Mouse (Mus musculus) CH12.LX (cell line): ENCODE results near the gene Extl2. TPM values are rescaled to one million over a fixed set of nuclear protein-coding genes. Genes with fewer than 3 reads are reported as not detected.

Source experiments
- DNase-seq: peaks from one replicate; pipeline ENCODE4 v3.0.0-alpha.2; 2013; ENCODE audit errors: extremely low read depth
- H3K27ac ChIP-seq: 2 replicates; pipeline ENCODE4 v1.5.1; 2012; ENCODE audit warnings: low read depth, mild to moderate bottlenecking, control low read depth, moderate library complexity; ENCODE audit not compliant: insufficient read depth
- H3K27me3 ChIP-seq: replicated peaks from 2 replicates; pipeline ENCODE3; 2012; ENCODE audit warnings: inconsistent platforms
- H3K36me3 ChIP-seq, 2 experiments: replicated peaks in 1 of 2; 2 replicates each; pipeline versions ENCODE3 to v1.6.1; 2012; ENCODE audit warnings: inconsistent platforms in 1 of 2, low read length in 1 of 2, mild to moderate bottlenecking in 1 of 2, mixed read lengths in 1 of 2, moderate library complexity in 1 of 2; ENCODE audit not compliant: control insufficient read depth in 1 of 2, insufficient read depth in 1 of 2
- H3K4me1 ChIP-seq, 2 experiments: 2 replicates each; pipeline ENCODE4 v1.6.1; 2012; ENCODE audit warnings: inconsistent platforms in 1 of 2, moderate library complexity in 1 of 2; ENCODE audit not compliant: insufficient read depth in 2 of 2, control insufficient read depth in 1 of 2
- H3K4me2 ChIP-seq: 2 replicates; pipeline ENCODE4 v1.6.1; 2012; ENCODE audit warnings: low read depth, mild to moderate bottlenecking, control low read depth; ENCODE audit not compliant: poor library complexity, insufficient read depth, severe bottlenecking
- H3K4me3 ChIP-seq, 3 experiments: fragments of 150-350 bp in 1 of 3; sonication (generic) in 1 of 3; replicated peaks in 1 of 3; 2 replicates each; pipeline versions ENCODE3 to v1.5.1; 2011 to 2012; ENCODE audit warnings: low read depth in 2 of 3, low read length in 2 of 3, mild to moderate bottlenecking in 2 of 3, moderate library complexity in 2 of 3, control low read depth in 1 of 3, improper control_type of control experiment in 1 of 3, inconsistent platforms in 1 of 3, mixed read lengths in 1 of 3; ENCODE audit not compliant: poor library complexity in 1 of 3
- H3K79me2 ChIP-seq: replicated peaks from 2 replicates; pipeline ENCODE4 v1.6.1; 2012; ENCODE audit warnings: mild to moderate bottlenecking, moderate library complexity; ENCODE audit not compliant: control insufficient read depth, poor library complexity, insufficient read depth, severe bottlenecking; ENCODE audit errors: extremely low read depth
- H3K9ac ChIP-seq: 2 replicates; pipeline ENCODE4 v1.6.1; 2012; ENCODE audit warnings: low read depth, mild to moderate bottlenecking, control low read depth, moderate library complexity; ENCODE audit not compliant: insufficient read depth
- H3K9me3 ChIP-seq: replicated peaks from 2 replicates; pipeline ENCODE3; 2012; ENCODE audit warnings: low read length, inconsistent platforms, mixed read lengths
- CTCF ChIP-seq, 2 experiments: IDR thresholded peaks in 1 of 2; conservative IDR thresholded peaks in 1 of 2; 2 replicates each; pipeline ENCODE4 v1.5.1; 2011 to 2012; ENCODE audit warnings: low read depth in 2 of 2, low read length in 2 of 2, improper control_type of control experiment in 1 of 2, inconsistent platforms in 1 of 2, mild to moderate bottlenecking in 1 of 2, moderate library complexity in 1 of 2
- E2F4 ChIP-seq: IDR thresholded peaks from 2 replicates; pipeline ENCODE4 v1.6.1; 2011; ENCODE audit warnings: low read depth, low read length, improper control_type of control experiment; ENCODE audit not compliant: insufficient replicate concordance
- ELF1 ChIP-seq: IDR thresholded peaks from 2 replicates; pipeline ENCODE4 v1.6.1; 2014; ENCODE audit warnings: low read depth, mild to moderate bottlenecking, inconsistent platforms, low read length, improper control_type of control experiment
- MYC ChIP-seq: IDR thresholded peaks from 2 replicates; pipeline ENCODE4 v1.6.1; 2011; ENCODE audit warnings: low read depth, mild to moderate bottlenecking, improper control_type of control experiment, low read length
- POLR2AphosphoS2 ChIP-seq: IDR thresholded peaks from 2 replicates; pipeline ENCODE4 v1.6.1; 2011; ENCODE audit warnings: low read depth, low read length, improper control_type of control experiment
- RAD21 ChIP-seq: IDR thresholded peaks from 2 replicates; pipeline ENCODE4 v1.6.1; 2011; ENCODE audit warnings: low read depth, mild to moderate bottlenecking, low read length, improper control_type of control experiment, moderate library complexity
- SMC3 ChIP-seq: IDR thresholded peaks from 2 replicates; pipeline ENCODE4 v1.6.1; 2011; ENCODE audit warnings: low read depth, low read length, improper control_type of control experiment
- dilution Hi-C: fragments of 300-500 bp; cut with MboI; formaldehyde crosslinking; loops from 2 replicates; pipeline ENCODE4 v1.14.3; 2020; ENCODE audit warnings: low sequenced_read_pairs; ENCODE audit not compliant: extremely low pct_unique_long_range_greater_than_20kb, extremely low pct_ligation_motif_present
- in situ Hi-C: fragments of 300-500 bp; cut with MboI; formaldehyde crosslinking; loops from 3 replicates; pipeline ENCODE4 v1.14.3; 2019; ENCODE audit warnings: low sequenced_read_pairs, low pct_ligation_motif_present, low pct_unique_long_range_greater_than_20kb, mixed read lengths
- polyA plus RNA-seq: library from polyadenylated mRNA; unstranded; fragments of >175 nt; gene quantifications from 2 replicates; pipeline ENCODE4 v1.2.1, GENCODE M21; 2012; ENCODE audit warnings: low read depth; ENCODE audit not compliant: insufficient read length
- total RNA-seq, 2 experiments: library from RNA; depleted of rRNA; stranded (reverse); fragments of 300-350 nt in 1 of 2; fragments of >200 nt in 1 of 2; gene quantifications; 2 replicates each; pipeline ENCODE4 v1.2.3; 2012 to 2014

Gene Extl2
- total and polyA plus RNA-seq, 3 experiments, result 8.1 to 12.0 (median 11.2) TPM

- H3K4me3 ChIP-seq, result no peak overlapping the region
- in situ Hi-C loops, result no loop called here
- dilution Hi-C loops, result no loop called here
- TF ChIP-seq CTCF (conservative IDR thresholded peaks at IDR 0.05 in 1 of 2, IDR thresholded peaks at IDR 0.05 in 1 of 2; ENCODE audit: low read depth in 2 of 2, low read length in 2 of 2) (peak in 1 of 2 experiments; percentile 53; a peak in 2 of 4 replicates), ELF1 (no peak), MYC (no peak), SMC3 (peak; percentile 26; the same call in 1 of the 2 replicates), POLR2AphosphoS2 (no peak), E2F4 (no peak), RAD21 (peak; percentile 36)
- H3K79me2 ChIP-seq, result no peaks in the 10 kb centered on the region
- H3K36me3 ChIP-seq, result no peaks in the 10 kb centered on the region
- H3K9ac ChIP-seq, result no peak overlapping the region
- H3K27me3 ChIP-seq, result no peaks in the 10 kb centered on the region
- no peaks in the 10 kb centered on the region for H3K9me3 ChIP-seq
- no peaks in the 10 kb centered on the region; a peak in 1 of 4 replicates for H3K4me1 ChIP-seq
- no peak overlapping the region for H3K27ac ChIP-seq
- H3K4me2 ChIP-seq, result no peak overlapping the region
- peak; percentile 7 for DNase-seq
These were observed 71.2 kb downstream of the Extl2 start for GRCm38 (mm10) chr3:116078490-116078889.

Other genes with a start within 250 kb of the Extl2 start
- gene Dph5, start 119.6 kb upstream of the Extl2 start, total RNA-seq (2012; rRNA removed), result 37.0 and 41.4 TPM in 2 replicates
- 70.0 and 74.3 TPM in 2 replicates for gene Dph5, start 119.6 kb upstream of the Extl2 start, total RNA-seq (2014; rRNA removed)
- 54.1 and 55.1 TPM in 2 replicates for gene Dph5, start 119.6 kb upstream of the Extl2 start, polyA plus RNA-seq
- 15.0 and 18.8 TPM in 2 replicates for gene Slc30a7, start 56 bp upstream of the Extl2 start, total RNA-seq (2012; rRNA removed)
- 20.8 and 25.3 TPM in 2 replicates for gene Slc30a7, start 56 bp upstream of the Extl2 start, total RNA-seq (2014; rRNA removed)
- 32.8 and 38.9 TPM in 2 replicates for gene Slc30a7, start 56 bp upstream of the Extl2 start, polyA plus RNA-seq
- gene Vcam1, start 122.2 kb downstream of the Extl2 start, total RNA-seq (2012; rRNA removed), result 0.29 TPM in 1 of 2 replicates, not detected in the other
- 2.2 TPM in 2 replicates for gene Vcam1, start 122.2 kb downstream of the Extl2 start, total RNA-seq (2014; rRNA removed)
- gene Vcam1, start 122.2 kb downstream of the Extl2 start, polyA plus RNA-seq, result 1.8 and 1.9 TPM in 2 replicates
- gene Gpr88, start 246.0 kb downstream of the Extl2 start, total RNA-seq (2012; rRNA removed), result not detected in 2 replicates
- gene Gpr88, start 246.0 kb downstream of the Extl2 start, total RNA-seq (2014; rRNA removed), result not detected in 2 replicates
- gene Gpr88, start 246.0 kb downstream of the Extl2 start, polyA plus RNA-seq, result not detected in 2 replicates